Mouse (Mus musculus): Measurements from ENCODE around the gene Kcnk10. TPM values are rescaled to one million over a fixed set of nuclear protein-coding genes. Genes with fewer than 3 reads are reported as not detected.

Gene Kcnk10
- total and polyA plus RNA-seq, 3 experiments, result 2.4 to 7.5 (median 3.8) TPM

GRCm38 (mm10) chr12:98600861-98601260 is 22.8 kb upstream of the Kcnk10 start:
- Histone ChIP-seq H3K36me3 (replicated peaks in 1 of 2; ENCODE audit: control insufficient read depth in 1 of 2, insufficient read depth in 1 of 2, low read length in 1 of 2) (peaks cover 3 to 33% of the 10 kb centered on the region in 2 experiments), H3K4me3 (replicated peaks in 1 of 3; ENCODE audit: low read depth in 2 of 3, low read length in 2 of 3, poor library complexity in 1 of 3) (no peak overlapping the region), H3K9me3 (replicated peaks; ENCODE audit: low read length) (peaks cover 28% of the 10 kb centered on the region), H3K4me2 (ENCODE audit: insufficient read depth, low read depth, poor library complexity, severe bottlenecking) (peak overlapping the region; percentile 65), H3K79me2 (replicated peaks; ENCODE audit: control insufficient read depth, extremely low read depth, insufficient read depth, poor library complexity, severe bottlenecking) (no peaks in the 10 kb centered on the region; the same call in 1 of the 2 replicates), H3K9ac (ENCODE audit: insufficient read depth, low read depth) (no peak overlapping the region), H3K27me3 (replicated peaks) (no peaks in the 10 kb centered on the region), H3K4me1 (ENCODE audit: control insufficient read depth in 1 of 2, insufficient read depth in 2 of 2) (peaks cover 0 to 42% of the 10 kb centered on the region in 2 experiments; a peak in 2 of 4 replicates), H3K27ac (ENCODE audit: insufficient read depth, low read depth) (peak overlapping the region; percentile 68)
- in situ Hi-C loops (cut with MboI; ENCODE audit: low pct_ligation_motif_present, low pct_unique_long_range_greater_than_20kb, low sequenced_read_pairs) (no loop called here), dilution Hi-C loops (cut with MboI; ENCODE audit: extremely low pct_ligation_motif_present, extremely low pct_unique_long_range_greater_than_20kb, low sequenced_read_pairs) (no loop called here)
- 0 out of 2 replicates have a peak, but pooled peaks have one; percentile 77 for TF ChIP-seq UBTF (IDR thresholded peaks at IDR 0.05; ENCODE audit: low read depth, low read length)
- no peak for TF ChIP-seq POLR2A (IDR thresholded peaks at IDR 0.05; ENCODE audit: low read depth, low read length)
- TF ChIP-seq MEF2A (IDR thresholded peaks at IDR 0.05; ENCODE audit: borderline replicate concordance, low read depth, low read length), result peak; percentile 99
- TF ChIP-seq EP300 (IDR thresholded peaks at IDR 0.05; ENCODE audit: low read length), result peak; percentile 100
- TF ChIP-seq ELF1 (IDR thresholded peaks at IDR 0.05; ENCODE audit: low read depth, low read length), result peak; percentile 62
- peak; percentile 93 for TF ChIP-seq MAFK (IDR thresholded peaks at IDR 0.05; ENCODE audit: insufficient replicate concordance, low read length)
- no peak for TF ChIP-seq ZKSCAN1 (IDR thresholded peaks at IDR 0.05; ENCODE audit: borderline replicate concordance, low read depth, low read length)
- 0 out of 2 replicates have a peak, but pooled peaks have one; percentile 13 for TF ChIP-seq TBP (conservative IDR thresholded peaks at IDR 0.05; ENCODE audit: low read depth, low read length)
- peak; percentile 92 for TF ChIP-seq MYC (IDR thresholded peaks at IDR 0.05; ENCODE audit: low read depth, low read length)
- TF ChIP-seq MXI1 (IDR thresholded peaks at IDR 0.05; ENCODE audit: low read depth, low read length), result 0 out of 2 replicates have a peak, but pooled peaks have one; percentile 52
- TF ChIP-seq MAZ (IDR thresholded peaks at IDR 0.05; ENCODE audit: low read depth, low read length), result peak; percentile 88
- TF ChIP-seq JUN (IDR thresholded peaks at IDR 0.05; ENCODE audit: insufficient read depth, low read depth, low read length), result peak; percentile 99
- TF ChIP-seq E2F4 (IDR thresholded peaks at IDR 0.05; ENCODE audit: insufficient replicate concordance, low read depth, low read length), result no peak
- TF ChIP-seq ETS1 (conservative IDR thresholded peaks at IDR 0.05; ENCODE audit: low read depth, low read length), result peak; percentile 98
- TF ChIP-seq TCF12 (IDR thresholded peaks at IDR 0.05; ENCODE audit: low read depth, low read length), result peak; percentile 90
- TF ChIP-seq RAD21 (IDR thresholded peaks at IDR 0.05; ENCODE audit: low read depth, low read length), result no peak
- TF ChIP-seq ZNF384 (IDR thresholded peaks at IDR 0.05; ENCODE audit: low read depth, low read length), result peak; percentile 100
- no peak for TF ChIP-seq NELFE (IDR thresholded peaks at IDR 0.05; ENCODE audit: low read depth, low read length)
- no peak for TF ChIP-seq GABPA (IDR thresholded peaks at IDR 0.05; ENCODE audit: insufficient replicate concordance, low read depth, low read length)
- no peak for TF ChIP-seq CHD1 (IDR thresholded peaks at IDR 0.05; ENCODE audit: low read depth, low read length)
- TF ChIP-seq CHD2 (IDR thresholded peaks at IDR 0.05; ENCODE audit: low read length), result no peak; the same call in none of the 2 replicates
- TF ChIP-seq RCOR1 (conservative IDR thresholded peaks at IDR 0.05; ENCODE audit: low read depth, low read length), result peak; percentile 99
- peak; percentile 49 for TF ChIP-seq HCFC1 (IDR thresholded peaks at IDR 0.05; ENCODE audit: low read depth, low read length)
- TF ChIP-seq BHLHE40 (IDR thresholded peaks at IDR 0.05; ENCODE audit: low read depth, low read length), result peak; percentile 95
- TF ChIP-seq CTCF (conservative IDR thresholded peaks at IDR 0.05 in 1 of 2, IDR thresholded peaks at IDR 0.05 in 1 of 2; ENCODE audit: low read depth in 2 of 2, low read length in 2 of 2), result no peak
- TF ChIP-seq IRF4 (IDR thresholded peaks at IDR 0.05; ENCODE audit: low read depth, low read length), result peak; percentile 100
- no peak for TF ChIP-seq USF2 (conservative IDR thresholded peaks at IDR 0.05; ENCODE audit: low read depth, low read length)
- TF ChIP-seq JUND (conservative IDR thresholded peaks at IDR 0.05; ENCODE audit: low read depth, low read length), result peak; percentile 99
- TF ChIP-seq SIN3A (IDR thresholded peaks at IDR 0.05; ENCODE audit: low read length), result peak; percentile 90
- peak; percentile 87 for DNase-seq (ENCODE audit: extremely low read depth)

Measured in CH12.LX (cell line).